Mouse (Mus musculus) large intestine, adult 2 months (tissue): ENCODE measurements around the gene Adamtsl2. TPM values are rescaled to one million over a fixed set of nuclear protein-coding genes. Genes with fewer than 3 reads are reported as not detected.

Experiments used
- DNase-seq: peaks from one replicate; pipeline ENCODE4 v3.0.0-alpha.2; 2012; ENCODE audit warnings: low read depth, low spot score
- WGBS: fragments of 180-500 bp; shearing (Covaris S2); methylation state at CpG from one replicate; pipeline ENCODE4 v1.1.7; 2018; 5-methylcytosine and 5-hydroxymethylcytosine counted together
- polyA plus RNA-seq: library from polyadenylated mRNA; depleted of rRNA; stranded (reverse); fragments of >200 nt; gene quantifications from 2 replicates; pipeline ENCODE4 v1.2.3, GENCODE M21; 2012; rRNA removed

Adamtsl2 gene
- polyA plus RNA-seq, 1 experiment: 1.3 TPM

DNA sequence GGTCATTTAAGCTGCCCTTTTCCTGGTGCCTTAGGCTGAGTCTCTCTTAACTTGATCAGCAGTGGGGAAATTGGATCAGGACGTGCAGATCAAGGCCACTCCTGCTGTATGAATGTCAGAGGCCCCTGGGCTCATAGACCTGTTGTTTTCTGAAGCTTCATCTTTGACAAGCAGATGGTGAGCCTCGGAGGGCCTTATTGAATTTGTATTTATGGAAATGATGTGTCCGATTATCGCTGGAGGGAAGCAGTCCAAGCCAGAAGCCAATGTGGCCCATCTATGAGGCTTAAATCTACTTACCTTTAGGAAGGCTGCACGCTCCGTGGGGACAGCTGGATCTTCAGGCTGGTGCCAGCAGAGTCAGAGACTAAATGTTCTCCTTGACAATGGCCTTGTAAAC is 77.4 kb downstream of the Adamtsl2 start:
- 75% methylated on average over 6 of the region's 6 CpGs for WGBS

More for the DNA sequence above, 77.4 kb downstream of the Adamtsl2 start:
- no peak for DNase-seq

Other genes starting within 250 kb of the Adamtsl2 start
- gene Abo, start 214.4 kb upstream of the Adamtsl2 start, polyA plus RNA-seq: not detected in 2 replicates
- 7.9 and 10.0 TPM in 2 replicates for gene Surf6, start 176.5 kb upstream of the Adamtsl2 start, polyA plus RNA-seq
- gene Med22, start 168.7 kb upstream of the Adamtsl2 start, polyA plus RNA-seq: 22.3 and 24.4 TPM in 2 replicates
- 980 and 1,073 TPM in 2 replicates for gene Rpl7a, start 168.6 kb upstream of the Adamtsl2 start, polyA plus RNA-seq
- gene Surf2, start 163.0 kb upstream of the Adamtsl2 start, polyA plus RNA-seq: 15.1 and 17.5 TPM in 2 replicates
- 44.4 and 49.5 TPM in 2 replicates for gene Surf1, start 162.8 kb upstream of the Adamtsl2 start, polyA plus RNA-seq
- gene Surf4, start 145.5 kb upstream of the Adamtsl2 start, polyA plus RNA-seq: 378 and 526 TPM in 2 replicates
- 0.15 TPM in 1 of 2 replicates, not detected in the other for gene Stkld1, start 145.3 kb upstream of the Adamtsl2 start, polyA plus RNA-seq
- 22.3 and 30.0 TPM in 2 replicates for gene Rexo4, start 115.0 kb upstream of the Adamtsl2 start, polyA plus RNA-seq
- 0.43 and 0.59 TPM in 2 replicates for gene Adamts13, start 106.0 kb upstream of the Adamtsl2 start, polyA plus RNA-seq
- gene Cacfd1, start 69.5 kb upstream of the Adamtsl2 start, polyA plus RNA-seq: 44.9 and 53.6 TPM in 2 replicates
- 5.2 and 6.0 TPM in 2 replicates for gene Slc2a6, start 51.4 kb upstream of the Adamtsl2 start, polyA plus RNA-seq
- 0.23 and 0.35 TPM in 2 replicates for gene Mymk, start 7.2 kb upstream of the Adamtsl2 start, polyA plus RNA-seq
- 0.04 and 0.05 TPM in 2 replicates for gene Fam163b, start 63.1 kb downstream of the Adamtsl2 start, polyA plus RNA-seq
- 6.0 and 6.6 TPM in 2 replicates for gene Dbh, start 85.9 kb downstream of the Adamtsl2 start, polyA plus RNA-seq
- gene Sardh, start 169.0 kb downstream of the Adamtsl2 start, polyA plus RNA-seq: 2.1 and 3.4 TPM in 2 replicates